Mouse (Mus musculus): ENCODE measurements around the gene Serpina3n. TPM values are rescaled to one million over a fixed set of nuclear protein-coding genes. Genes with fewer than 3 reads are reported as not detected.
A peak's percentile ranks its signal among the peaks of the same experiment; 100 is the strongest.
"Not testable (repeated sequence)": the region's sequence is repeated elsewhere in the genome, so short reads cannot be mapped to it uniquely, and the experiment has no call there.

Gene Serpina3n
- polyA plus RNA-seq, 1 experiment = 21.1 TPM

- no peak for DNase-seq
- no peak for TF ChIP-seq CTCF (IDR thresholded peaks at IDR 0.05; ENCODE audit: borderline replicate concordance, insufficient read depth, low read depth, low read length)
- TF ChIP-seq POLR2A (IDR thresholded peaks at IDR 0.05; ENCODE audit: borderline replicate concordance, insufficient read depth, low read length) = no peak
- Histone ChIP-seq H3K4me1 (ENCODE audit: control insufficient read depth, insufficient read depth, low read length) (no peaks in the 10 kb centered on the region), H3K27me3 (ENCODE audit: control insufficient read depth, insufficient read depth, low read length) (no peaks in the 10 kb centered on the region), H3K4me3 (replicated peaks; ENCODE audit: insufficient read depth, low read depth, low read length) (no peak overlapping the region), H3K27ac (ENCODE audit: insufficient read depth, low read length) (no peak overlapping the region)
- 91% methylated on average over 11 of the region's 11 CpGs for WGBS
Measured at GRCm38 (mm10) chr12:104443716-104444115, 37.2 kb downstream of the Serpina3n start.

- DNase-seq; H3K4me3 ChIP-seq (replicated peaks; ENCODE audit: insufficient read depth, low read depth, low read length): not testable (repeated sequence)
- WGBS = 87% methylated on average over 25 of the region's 25 CpGs
Measured at GRCm38 (mm10) chr12:104447056-104447455, 40.5 kb downstream of the Serpina3n start.

GRCm38 (mm10) chr12:104448099-104448498 is 41.6 kb downstream of the Serpina3n start:
- peak; percentile 23 to 46 for DNase-seq
- H3K27me3 ChIP-seq (ENCODE audit: control insufficient read depth, insufficient read depth, low read length) = no peaks in the 10 kb centered on the region
- TF ChIP-seq CTCF (IDR thresholded peaks at IDR 0.05; ENCODE audit: borderline replicate concordance, insufficient read depth, low read depth, low read length) = peak; percentile 55; the same call in 1 of the 2 replicates
- no peak for TF ChIP-seq POLR2A (IDR thresholded peaks at IDR 0.05; ENCODE audit: borderline replicate concordance, insufficient read depth, low read length)
- no peak overlapping the region for H3K4me3 ChIP-seq (replicated peaks; ENCODE audit: insufficient read depth, low read depth, low read length)
- WGBS = 34% methylated on average over 13 of the region's 13 CpGs
- H3K27ac ChIP-seq (ENCODE audit: insufficient read depth, low read length) = no peak overlapping the region
- no peaks in the 10 kb centered on the region for H3K4me1 ChIP-seq (ENCODE audit: control insufficient read depth, insufficient read depth, low read length)

More at GRCm38 (mm10) chr12:104447056-104447455, 40.5 kb downstream of the Serpina3n start:
- not testable (repeated sequence) for H3K27me3 ChIP-seq (ENCODE audit: control insufficient read depth, insufficient read depth, low read length); H3K27ac ChIP-seq (ENCODE audit: insufficient read depth, low read length); H3K4me1 ChIP-seq (ENCODE audit: control insufficient read depth, insufficient read depth, low read length)

DNA sequence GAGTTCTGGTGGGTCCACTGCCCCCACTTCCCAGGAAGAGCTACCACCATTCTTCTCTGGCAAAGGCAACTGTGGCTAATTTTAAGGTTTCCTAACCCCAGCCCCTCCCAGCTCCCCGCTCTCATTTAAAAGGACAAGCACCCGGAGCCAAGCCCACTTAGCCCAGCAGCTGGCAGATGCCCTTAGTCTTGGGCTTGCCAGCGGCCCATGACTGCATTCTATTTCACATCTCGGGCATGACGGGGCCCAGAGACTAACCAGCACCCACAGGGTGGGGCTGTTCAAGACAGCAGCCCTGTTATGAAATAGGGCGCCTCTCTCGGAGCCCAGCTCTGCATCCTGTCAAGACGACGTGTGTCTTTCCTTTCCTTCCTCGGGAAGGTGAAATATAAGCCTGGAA is 43.7 kb downstream of the Serpina3n start:
- Histone ChIP-seq H3K4me3 (replicated peaks; ENCODE audit: insufficient read depth, low read depth, low read length) (no peak overlapping the region), H3K4me1 (ENCODE audit: control insufficient read depth, insufficient read depth, low read length) (no peaks in the 10 kb centered on the region), H3K27ac (ENCODE audit: insufficient read depth, low read length) (no peak overlapping the region), H3K27me3 (ENCODE audit: control insufficient read depth, insufficient read depth, low read length) (no peaks in the 10 kb centered on the region)
- TF ChIP-seq CTCF (IDR thresholded peaks at IDR 0.05; ENCODE audit: borderline replicate concordance, insufficient read depth, low read depth, low read length) (no peak), POLR2A (IDR thresholded peaks at IDR 0.05; ENCODE audit: borderline replicate concordance, insufficient read depth, low read length) (no peak)
- DNase-seq = no peak
- 24% methylated on average over 10 of the region's 10 CpGs for WGBS

GRCm38 (mm10) chr12:104453002-104453401 is 46.5 kb downstream of the Serpina3n start:
- DNase-seq = no peak
- no peak for TF ChIP-seq CTCF (IDR thresholded peaks at IDR 0.05; ENCODE audit: borderline replicate concordance, insufficient read depth, low read depth, low read length)
- TF ChIP-seq POLR2A (IDR thresholded peaks at IDR 0.05; ENCODE audit: borderline replicate concordance, insufficient read depth, low read length) = no peak

GRCm38 (mm10) chr12:104459377-104459776 is 52.8 kb downstream of the Serpina3n start:
- TF ChIP-seq POLR2A (IDR thresholded peaks at IDR 0.05; ENCODE audit: borderline replicate concordance, insufficient read depth, low read length) (no peak), CTCF (IDR thresholded peaks at IDR 0.05; ENCODE audit: borderline replicate concordance, insufficient read depth, low read depth, low read length) (no peak)
- no peak for DNase-seq
- no peak overlapping the region for H3K4me3 ChIP-seq (replicated peaks; ENCODE audit: insufficient read depth, low read depth, low read length)
- WGBS = 59% methylated on average over 6 of the region's 6 CpGs
- no peak overlapping the region for H3K27ac ChIP-seq (ENCODE audit: insufficient read depth, low read length)
- H3K27me3 ChIP-seq (ENCODE audit: control insufficient read depth, insufficient read depth, low read length) = no peaks in the 10 kb centered on the region; the same call in 1 of the 2 replicates
- H3K4me1 ChIP-seq (ENCODE audit: control insufficient read depth, insufficient read depth, low read length) = no peaks in the 10 kb centered on the region; the same call in 1 of the 2 replicates

More at GRCm38 (mm10) chr12:104453002-104453401, 46.5 kb downstream of the Serpina3n start:
- Histone ChIP-seq H3K27ac (ENCODE audit: insufficient read depth, low read length) (no peak overlapping the region), H3K4me1 (ENCODE audit: control insufficient read depth, insufficient read depth, low read length) (no peaks in the 10 kb centered on the region), H3K4me3 (replicated peaks; ENCODE audit: insufficient read depth, low read depth, low read length) (no peak overlapping the region), H3K27me3 (ENCODE audit: control insufficient read depth, insufficient read depth, low read length) (no peaks in the 10 kb centered on the region)
- WGBS = 69% methylated on average over 1 of the region's 1 CpGs

DNA sequence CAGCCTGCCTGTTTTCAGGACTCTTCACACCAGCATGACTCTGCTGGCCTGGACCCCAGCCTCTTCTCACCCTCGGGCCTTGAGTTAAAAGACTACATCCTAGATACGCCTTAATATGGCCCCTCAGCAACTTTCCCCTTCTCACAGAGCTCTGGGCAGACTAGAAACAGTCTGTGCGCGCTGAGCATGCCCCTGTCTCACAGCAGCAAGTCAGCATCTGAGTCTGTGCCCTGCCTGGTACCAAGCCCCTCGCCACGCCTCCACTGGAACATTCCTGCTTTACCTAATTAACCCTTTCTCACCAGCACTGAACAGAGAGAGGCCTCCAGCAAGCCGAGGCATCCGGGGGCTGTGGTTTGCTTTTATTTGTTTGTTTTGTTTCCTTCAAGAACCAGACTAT is 54.8 kb downstream of the Serpina3n start:
- 75% methylated on average over 8 of the region's 8 CpGs for WGBS
- Histone ChIP-seq H3K27ac (ENCODE audit: insufficient read depth, low read length) (no peak overlapping the region), H3K27me3 (ENCODE audit: control insufficient read depth, insufficient read depth, low read length) (no peaks in the 10 kb centered on the region; the same call in 1 of the 2 replicates), H3K4me1 (ENCODE audit: control insufficient read depth, insufficient read depth, low read length) (no peaks in the 10 kb centered on the region; the same call in 1 of the 2 replicates), H3K4me3 (replicated peaks; ENCODE audit: insufficient read depth, low read depth, low read length) (no peak overlapping the region)
- TF ChIP-seq CTCF (IDR thresholded peaks at IDR 0.05; ENCODE audit: borderline replicate concordance, insufficient read depth, low read depth, low read length) (no peak), POLR2A (IDR thresholded peaks at IDR 0.05; ENCODE audit: borderline replicate concordance, insufficient read depth, low read length) (no peak)
- DNase-seq = no peak

Other genes with a start within 250 kb of the Serpina3n start
- gene Serpina3f, start 192.2 kb upstream of the Serpina3n start, polyA plus RNA-seq (2012; rRNA removed) = 0.11 TPM in 1 of 2 replicates, not detected in the other
- gene Serpina3g, start 170.5 kb upstream of the Serpina3n start, polyA plus RNA-seq (2012; rRNA removed) = 2.2 and 2.9 TPM in 2 replicates
- 0.05 TPM in 1 of 2 replicates, not detected in the other for gene Serpina3i, start 143.6 kb upstream of the Serpina3n start, polyA plus RNA-seq (2012; rRNA removed)
- gene Serpina3j, start 92.2 kb upstream of the Serpina3n start, polyA plus RNA-seq (2012; rRNA removed) = not detected in 2 replicates
- not detected in 2 replicates for gene Serpina3k, start 68.2 kb upstream of the Serpina3n start, polyA plus RNA-seq (2012; rRNA removed)
- 0.06 TPM in 1 of 2 replicates, not detected in the other for gene Serpina3m, start 68.2 kb upstream of the Serpina3n start, polyA plus RNA-seq (2012; rRNA removed)
- not detected in 2 replicates for gene Gsc, start 66.6 kb downstream of the Serpina3n start, polyA plus RNA-seq (2012; rRNA removed)

Measured in cerebellum, adult 2 months (tissue).